Mouse (Mus musculus) brain, embryonic 18.5 days (tissue): Measurements from ENCODE around the gene Sema3d.

Experiments used
- DNase-seq: peaks from one replicate; pipeline ENCODE4 v3.0.0-alpha.2; 2012; ENCODE audit warnings: low read depth, low spot score

Sema3d gene

DNA sequence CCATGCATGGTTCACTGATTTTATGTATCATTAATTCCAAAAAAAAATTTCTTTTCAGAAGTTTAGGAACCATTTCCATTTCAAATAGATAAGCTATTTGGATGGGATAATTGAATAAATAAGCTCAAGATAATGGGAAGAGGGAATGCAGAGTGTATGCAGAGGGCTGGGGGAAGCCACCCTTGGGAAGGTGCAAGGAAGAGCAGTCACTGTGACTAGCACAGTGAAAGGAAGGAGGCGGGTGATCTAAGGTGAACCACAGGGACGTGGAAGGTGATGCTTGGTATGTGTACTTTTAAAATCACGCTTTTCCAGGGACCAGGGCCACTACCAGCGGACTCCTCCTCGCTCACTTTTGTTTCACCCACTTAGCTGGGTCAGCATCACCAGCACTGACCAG, 115.9 kb downstream of the Sema3d start:
- no peak for DNase-seq

DNA sequence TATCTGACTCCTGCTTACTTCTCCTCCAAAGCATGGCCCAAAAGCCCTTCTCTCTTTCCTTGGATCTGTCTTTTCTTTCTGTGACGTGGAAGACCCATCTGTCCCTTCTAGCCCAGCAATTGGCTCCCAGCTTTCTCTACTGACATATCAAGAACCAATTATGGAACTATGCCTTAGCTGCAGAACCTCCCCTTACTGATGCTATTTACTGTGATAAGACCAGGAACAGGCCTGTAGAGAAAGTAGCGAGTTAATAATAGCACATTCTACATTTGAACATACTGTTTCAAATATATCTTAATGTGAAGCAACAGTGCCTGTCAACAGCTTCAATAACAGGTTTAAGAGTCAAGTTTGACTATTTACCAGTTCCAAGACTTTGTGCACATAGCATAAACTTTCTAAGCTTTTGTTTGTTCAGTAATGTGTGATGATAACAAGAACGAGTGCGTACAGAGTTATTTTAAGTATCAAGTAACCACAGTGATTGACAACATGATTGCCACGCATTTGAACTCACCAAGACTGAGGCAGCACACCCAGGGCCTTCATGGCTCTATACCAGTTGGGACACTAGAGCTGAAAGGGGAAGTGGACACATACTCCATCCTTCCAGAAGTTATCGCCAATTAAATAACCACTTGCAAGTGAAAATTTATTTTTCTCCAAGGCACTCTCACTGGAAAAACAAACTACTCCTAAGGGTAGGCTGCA, 116.8 kb downstream of the Sema3d start:
- DNase-seq = no peak

DNA sequence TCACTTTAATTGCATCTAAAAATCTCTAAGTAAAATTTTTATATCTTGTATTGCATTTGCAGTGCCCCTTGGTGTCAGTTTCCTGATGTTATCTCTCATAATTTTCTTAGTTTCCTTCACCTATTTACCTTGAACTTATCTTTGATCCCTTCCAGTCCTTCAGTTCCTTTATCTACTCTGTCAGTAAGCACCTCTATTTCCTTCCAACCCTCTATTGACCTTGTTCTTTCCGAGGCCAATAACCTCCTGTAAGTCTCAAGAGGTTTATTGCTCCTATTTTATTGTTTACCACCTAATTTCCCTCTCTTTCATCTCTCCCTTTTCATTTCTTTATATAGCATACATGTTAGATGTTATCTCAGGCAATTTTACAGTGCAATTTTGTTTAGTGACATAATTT, 129.3 kb downstream of the Sema3d start:
- DNase-seq = no peak

DNA sequence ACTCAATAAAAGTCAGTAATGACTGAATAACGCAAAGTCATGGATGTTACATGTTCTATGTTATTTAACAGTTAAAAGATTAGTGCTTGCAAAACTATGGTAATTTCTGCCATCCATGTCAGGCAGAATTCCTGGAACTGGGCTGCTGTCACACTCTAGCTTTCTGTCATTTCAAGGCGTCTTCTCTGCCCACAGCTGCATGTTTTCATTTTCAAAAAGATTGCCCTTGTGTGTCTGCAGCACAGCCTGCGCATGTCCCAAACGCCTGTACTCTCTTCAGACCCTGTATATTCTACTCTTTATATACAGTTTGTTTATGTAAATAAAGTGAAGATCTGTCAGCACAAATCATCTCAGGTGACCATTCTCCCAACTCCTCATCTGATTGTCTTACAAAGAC, 132.1 kb downstream of the Sema3d start:
- DNase-seq = no peak

DNA sequence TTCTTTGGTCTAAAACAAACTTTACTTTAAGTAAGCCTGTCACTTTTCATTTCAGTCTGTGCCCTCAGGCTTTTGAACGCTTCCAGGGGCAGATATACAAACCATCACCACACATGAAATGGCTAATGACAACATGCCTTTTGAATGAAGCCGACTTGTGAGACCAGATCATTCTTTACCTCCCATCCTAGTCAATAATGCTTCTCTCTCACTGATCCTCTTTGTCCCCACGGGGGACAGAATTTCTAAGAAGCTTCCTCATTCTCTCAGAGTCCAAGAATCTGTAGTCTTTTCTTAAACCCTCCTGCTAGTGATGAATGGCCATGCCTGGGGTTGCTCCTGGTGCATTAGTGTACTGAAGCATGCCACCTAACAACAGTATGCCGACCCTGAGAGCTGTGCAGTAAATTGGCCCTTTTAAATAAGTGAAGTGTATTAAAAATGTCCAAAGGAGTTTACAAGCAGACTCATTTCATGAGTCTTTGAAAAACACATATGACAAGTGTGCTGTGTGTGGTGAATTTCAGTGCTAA, 142.1 kb downstream of the Sema3d start:
- DNase-seq = no peak

DNA sequence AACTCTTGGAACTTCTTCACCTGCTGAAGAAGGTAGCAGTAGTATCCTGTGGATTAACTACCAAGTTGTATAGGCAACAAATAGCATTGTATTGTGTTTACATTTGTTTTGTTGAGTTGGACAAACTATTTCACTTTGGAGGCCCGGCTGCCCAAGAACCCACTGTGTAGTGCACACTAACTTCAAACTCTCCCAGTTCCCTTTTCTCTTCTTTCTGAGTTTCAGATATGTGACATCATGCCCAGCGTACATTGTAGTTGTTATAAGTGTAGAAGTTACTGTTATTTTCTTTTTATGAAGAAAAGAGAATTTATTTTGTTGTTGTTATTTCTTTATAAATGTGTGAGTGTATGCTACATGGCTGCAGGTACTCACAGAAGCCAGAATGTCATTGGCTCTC, 145.4 kb downstream of the Sema3d start:
- no peak for DNase-seq

DNA sequence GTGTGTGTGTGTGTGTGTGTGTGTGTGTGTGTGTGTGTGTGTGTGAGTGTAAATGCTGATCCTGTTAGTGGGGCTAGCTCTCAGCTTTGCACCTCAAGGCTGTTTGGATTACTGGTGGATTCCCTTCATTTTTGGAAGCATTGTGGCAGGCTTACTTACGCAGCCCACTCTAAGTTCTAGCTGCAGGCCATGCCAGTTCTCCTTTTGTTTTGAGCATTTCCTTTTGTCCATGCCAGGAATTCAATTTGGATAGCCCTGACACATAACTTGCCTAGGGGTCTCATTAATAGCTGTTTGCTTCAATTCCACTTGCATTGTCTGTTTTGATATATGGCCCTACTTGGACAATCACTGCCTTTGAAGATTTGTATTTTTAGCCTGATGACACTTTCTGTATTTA, 146.6 kb downstream of the Sema3d start:
- DNase-seq = no peak

DNA sequence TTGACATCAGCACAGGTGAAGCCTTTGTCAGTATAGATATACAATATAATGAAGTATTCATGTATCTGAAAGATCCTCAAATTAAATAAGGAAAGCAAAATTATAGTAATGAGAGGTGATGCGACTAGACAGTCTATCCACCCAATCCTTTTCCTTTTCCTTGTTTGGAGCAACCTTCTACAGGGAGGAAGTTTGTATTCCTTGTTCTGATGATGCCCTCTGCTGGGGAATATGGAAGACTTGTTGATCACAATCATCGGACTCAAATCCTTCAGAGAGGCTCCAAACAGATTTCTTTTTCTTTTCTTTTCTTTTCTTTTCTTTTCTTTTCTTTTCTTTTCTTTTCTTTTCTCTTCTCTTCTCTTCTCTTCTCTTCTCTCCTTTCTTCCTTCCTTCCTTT, 158.1 kb downstream of the Sema3d start:
- peak; percentile 43 for DNase-seq

DNA sequence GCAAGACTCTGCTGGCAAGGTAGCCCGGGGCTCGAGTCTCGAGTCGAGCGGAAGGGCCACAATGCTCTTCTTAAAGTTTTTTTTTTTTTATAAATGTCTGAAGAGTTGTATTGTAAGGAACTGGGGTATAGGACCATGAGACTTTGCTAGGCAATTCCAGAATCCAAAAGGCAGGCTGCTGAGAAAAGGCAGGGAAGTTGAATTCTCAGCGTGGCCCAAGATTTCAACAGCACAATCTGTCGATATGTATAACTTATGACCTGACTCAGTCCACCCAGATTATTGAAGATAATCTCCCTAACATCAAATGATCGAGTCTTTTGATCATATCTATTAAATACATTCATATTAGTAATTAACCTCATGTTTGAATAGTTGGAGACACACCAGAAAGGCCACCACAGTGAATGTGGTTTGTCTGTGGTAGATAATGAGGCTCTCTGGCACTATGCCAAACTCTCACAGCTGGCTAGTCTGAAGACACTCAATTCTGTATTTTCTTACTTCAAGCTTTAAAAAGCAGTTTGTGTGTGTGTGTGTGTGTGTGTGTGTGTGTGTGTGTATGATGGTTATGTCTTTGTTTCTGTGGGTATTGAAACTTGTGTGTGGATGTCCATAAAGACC, 166.0 kb downstream of the Sema3d start:
- no peak for DNase-seq

DNA sequence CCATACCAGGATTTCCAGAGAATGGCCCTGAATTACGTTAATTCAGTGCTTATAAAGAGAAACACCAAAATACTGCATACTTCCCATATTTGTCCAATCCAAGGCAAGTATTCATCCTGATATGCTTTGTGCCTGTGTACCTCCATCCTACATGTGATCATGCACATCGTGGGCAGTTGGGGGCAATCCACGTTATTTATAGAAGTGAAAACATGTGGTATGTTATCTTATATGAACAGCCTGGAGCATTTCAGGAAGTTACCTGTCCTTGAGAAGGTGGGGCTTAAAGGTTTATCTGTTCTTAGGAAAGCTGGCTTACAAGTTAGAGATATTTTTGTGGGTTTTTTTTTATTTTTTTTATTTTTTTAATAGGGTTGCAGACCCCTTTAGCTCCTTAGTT, 172.2 kb downstream of the Sema3d start:
- DNase-seq = no peak

DNA sequence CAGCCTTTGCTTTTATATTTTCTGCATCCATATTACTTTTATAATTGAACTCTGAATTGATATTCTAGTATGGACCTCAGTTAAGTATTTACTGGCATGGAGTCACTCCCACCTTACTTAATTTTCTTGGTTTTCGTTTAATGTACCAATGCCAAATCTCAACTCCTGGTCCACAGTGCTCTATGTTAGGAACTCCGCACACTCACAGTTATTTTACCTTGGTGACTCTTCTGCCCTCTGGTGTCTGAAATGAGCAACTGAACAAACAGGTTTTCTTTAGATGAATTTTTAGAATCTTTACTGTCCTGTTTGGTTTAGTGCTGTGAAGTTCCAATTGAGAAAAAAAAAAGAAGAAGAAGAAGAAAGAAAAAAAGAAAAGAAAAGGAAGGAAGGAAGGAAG, 174.7 kb downstream of the Sema3d start:
- DNase-seq = no peak

DNA sequence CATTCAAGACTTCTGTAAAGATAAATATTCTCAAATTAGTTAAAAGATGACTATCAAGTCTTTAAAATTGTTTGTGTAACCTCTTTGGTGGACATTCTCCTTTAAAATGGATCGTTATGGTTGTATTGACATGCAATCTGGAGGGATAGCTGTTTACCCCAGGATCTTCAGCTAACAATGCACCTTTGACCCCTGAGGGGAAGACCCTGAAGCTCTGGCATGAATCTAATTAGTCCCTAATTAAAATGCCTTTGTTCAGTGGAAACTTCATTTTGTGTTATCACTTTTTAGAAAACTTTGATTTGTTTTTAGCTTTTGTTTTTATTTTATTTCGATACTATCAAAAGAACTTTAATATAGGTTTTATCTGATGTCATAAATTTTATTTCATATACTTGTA, 178.6 kb downstream of the Sema3d start:
- no peak for DNase-seq

DNA sequence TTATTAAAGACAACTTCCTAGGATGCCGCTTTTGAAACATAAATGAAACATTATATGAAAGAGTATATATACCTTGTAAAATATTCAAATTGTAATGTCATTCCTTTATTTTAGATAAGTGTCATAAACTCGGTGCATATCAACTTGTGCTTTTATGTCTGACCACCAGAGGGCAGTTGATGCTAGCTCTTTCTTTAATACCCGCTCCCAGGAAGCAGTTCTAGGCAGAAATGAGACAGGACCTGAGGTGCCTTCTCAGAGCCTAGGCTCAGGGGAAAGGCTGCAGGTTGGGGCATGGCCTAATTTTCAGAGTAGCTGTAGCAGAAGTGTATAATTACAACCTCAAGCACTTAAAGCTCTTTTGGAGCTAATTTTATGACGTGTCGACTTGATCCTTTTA, 179.0 kb downstream of the Sema3d start:
- DNase-seq = peak; percentile 37

DNA sequence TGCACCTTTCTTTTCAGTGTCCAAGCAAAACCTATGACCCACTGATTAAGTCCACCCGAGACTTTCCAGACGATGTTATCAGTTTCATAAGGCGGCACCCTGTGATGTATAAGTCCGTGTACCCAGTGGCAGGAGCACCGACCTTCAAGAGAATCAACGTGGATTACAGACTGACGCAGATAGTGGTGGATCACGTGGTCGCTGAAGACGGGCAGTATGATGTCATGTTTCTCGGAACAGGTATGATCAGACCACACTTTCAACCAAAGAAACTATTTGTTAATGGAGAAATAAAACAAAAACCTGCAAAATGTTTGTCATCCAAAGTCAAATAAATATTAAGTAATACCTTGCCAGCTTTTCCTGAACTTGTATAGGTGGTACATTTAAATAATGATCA, 179.9 kb downstream of the Sema3d start:
- no peak for DNase-seq

DNA sequence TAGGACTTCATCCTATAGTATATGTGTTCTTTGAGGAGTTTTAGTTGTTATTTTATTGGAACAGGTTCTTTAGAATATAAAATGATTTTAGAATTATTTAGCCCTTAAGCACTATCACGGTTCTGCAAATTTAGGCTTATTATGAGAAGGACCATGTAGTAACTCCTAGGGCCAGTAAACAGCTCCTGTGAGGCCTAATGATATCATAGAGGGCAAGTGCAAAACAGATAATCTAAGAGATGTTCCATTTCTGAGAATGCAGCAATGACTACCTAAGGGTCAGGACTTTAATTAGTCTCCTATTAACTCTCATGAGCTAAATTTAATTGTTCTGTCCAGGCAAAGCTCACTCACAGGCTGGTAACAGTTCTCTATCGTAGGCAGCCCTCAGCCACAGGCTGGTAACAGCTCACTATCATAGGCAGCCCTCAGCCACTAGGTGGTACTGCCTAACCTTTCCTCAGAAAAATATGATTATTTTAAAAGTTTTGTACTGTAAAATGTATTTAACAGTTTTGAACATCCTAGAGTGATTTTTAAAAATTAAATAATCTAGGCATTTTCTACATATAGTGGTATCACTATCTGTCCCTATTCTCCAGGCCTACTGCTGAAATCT, 181.5 kb downstream of the Sema3d start:
- no peak for DNase-seq

DNA sequence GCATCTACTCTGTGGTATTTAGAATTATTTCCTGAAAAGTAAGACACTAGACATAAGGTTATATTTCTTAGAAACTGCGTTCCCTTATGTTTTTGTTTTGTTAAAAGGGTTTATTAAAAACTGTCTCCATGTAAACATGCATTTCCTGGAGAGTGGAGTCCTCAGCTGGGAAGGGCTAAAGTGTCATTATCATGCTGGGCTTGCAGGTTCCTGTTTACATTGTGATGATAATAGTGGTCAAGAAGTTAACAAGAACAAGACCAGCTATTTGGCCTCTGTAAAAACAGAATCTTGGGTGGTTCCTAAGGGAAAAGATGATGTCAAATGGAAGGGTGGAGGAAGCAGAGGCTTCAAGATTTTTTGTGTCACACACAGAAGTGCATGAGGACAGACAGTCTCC, 183.4 kb downstream of the Sema3d start:
- no peak for DNase-seq

DNA sequence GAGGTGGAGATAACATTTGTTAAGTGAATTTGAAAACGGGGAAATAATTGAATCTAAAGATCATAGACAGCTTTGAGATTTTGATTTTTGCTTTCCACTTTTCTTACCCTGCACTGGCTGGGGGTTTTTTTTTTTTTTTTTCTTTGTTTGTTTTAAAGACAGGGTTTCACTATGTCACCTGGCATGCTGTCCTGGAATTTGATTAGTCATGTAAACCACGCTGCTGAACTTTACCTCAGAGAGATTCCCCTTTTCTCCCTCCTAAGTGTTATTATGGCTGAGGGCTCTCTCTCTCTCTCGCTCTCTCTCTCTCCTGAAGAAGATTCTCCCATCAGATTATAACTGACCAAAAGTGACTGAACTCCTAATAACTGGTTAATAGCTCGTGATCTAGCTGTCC, 191.4 kb downstream of the Sema3d start:
- no peak for DNase-seq

DNA sequence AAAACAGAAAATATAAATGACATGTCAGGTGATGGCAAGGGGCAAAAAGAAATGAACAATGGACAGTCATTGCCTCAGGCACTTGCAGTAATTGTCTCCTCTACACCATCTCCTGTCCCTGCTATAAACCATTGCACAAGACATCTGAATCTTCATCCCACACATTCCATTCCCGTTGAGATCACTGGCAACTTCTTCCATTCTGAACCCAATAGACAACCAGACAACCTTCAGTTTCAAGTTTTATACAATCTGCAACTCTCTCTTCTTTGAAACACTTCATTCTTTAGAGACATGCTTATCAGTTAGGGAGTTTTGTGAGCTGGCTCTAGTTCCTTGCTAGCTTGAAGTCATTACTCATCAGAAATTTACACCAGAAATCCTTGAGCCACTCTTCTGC, 192.1 kb downstream of the Sema3d start:
- DNase-seq = no peak

DNA sequence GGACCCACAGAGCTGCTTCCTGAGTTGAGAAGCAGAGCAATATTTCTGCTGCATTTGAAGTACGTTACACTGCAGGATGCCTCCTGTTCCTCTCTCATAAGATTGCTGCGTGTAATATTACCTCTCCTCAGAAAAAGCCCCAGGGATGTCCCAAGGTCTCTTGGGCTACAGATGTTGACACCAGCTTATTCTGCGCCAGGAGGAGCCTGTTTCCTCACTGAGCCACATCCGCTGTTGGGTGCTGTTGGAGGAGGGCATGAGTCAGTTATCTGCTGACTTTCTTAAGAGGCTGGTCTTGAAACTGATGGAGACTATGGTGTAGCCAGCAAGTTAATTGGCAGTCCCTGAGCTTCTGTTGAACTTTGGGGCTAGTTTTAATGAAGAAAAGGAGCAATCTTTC, 196.6 kb downstream of the Sema3d start:
- no peak for DNase-seq

DNA sequence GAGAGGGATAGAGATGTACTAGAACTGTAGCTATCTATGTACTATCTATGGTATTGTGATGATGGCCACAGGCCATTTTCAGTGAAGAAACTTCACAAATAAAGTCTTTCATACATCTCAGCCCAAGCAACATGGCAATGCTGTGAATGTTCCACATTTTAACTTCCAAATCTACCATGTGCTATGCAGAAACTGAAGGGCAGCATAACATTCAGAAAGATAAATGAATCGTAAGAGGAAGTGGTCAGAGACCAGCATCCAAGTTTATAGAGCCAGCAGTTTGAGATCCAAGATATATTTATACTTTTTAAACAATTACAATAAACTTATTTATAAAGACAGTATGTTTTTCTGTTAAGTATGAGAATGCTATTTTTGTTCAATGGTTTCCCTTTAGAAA, 199.4 kb downstream of the Sema3d start:
- DNase-seq = no peak

DNA sequence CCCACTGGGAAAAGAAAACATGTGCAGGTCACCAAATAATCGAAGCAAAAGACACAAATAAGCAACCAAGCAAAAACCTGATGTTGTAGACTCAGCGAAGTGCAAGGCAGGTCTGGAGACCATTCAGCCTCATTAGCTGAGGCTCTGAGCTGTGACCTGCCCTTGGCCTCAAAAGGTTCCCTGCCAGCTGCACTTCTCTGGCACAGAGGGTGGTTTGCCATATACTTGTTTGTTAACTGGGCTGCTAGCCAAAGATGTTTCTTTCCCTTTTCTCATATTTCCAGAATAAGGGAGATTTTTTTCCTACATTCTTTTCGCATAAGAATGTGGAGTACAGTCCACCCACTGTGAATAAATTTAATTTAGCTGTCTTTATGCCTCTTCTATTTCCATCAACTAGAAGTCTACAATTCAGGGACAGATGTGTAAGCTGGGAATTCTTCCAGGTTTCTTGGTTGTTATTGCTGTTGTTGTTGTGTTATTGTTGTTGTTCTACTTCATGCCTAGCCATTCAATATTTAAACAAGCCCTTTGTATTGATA, 200.2 kb downstream of the Sema3d start:
- no peak for DNase-seq

DNA sequence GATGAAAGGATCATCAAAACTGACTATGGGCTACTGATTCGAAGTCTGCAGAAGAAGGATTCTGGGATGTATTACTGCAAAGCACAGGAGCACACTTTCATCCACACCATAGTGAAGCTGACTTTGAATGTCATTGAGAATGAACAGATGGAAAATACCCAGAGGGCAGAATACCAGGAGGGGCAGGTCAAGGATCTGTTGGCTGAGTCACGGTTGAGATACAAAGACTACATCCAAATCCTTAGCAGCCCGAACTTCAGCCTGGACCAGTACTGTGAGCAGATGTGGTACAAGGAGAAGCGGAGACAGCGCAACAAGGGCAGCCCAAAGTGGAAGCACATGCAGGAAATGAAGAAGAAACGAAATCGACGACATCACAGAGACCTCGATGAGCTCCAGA, 201.7 kb downstream of the Sema3d start:
- DNase-seq = no peak
